Mouse (Mus musculus): ENCODE data around the gene Qtrt2. TPM values are rescaled to one million over a fixed set of nuclear protein-coding genes. Genes with fewer than 3 reads are reported as not detected.
A peak's percentile ranks its signal among the peaks of the same experiment; 100 is the strongest.

Gene Qtrt2
- total RNA-seq, 2 experiments from 2014 or later: 7.4 to 17.5 TPM

DNA sequence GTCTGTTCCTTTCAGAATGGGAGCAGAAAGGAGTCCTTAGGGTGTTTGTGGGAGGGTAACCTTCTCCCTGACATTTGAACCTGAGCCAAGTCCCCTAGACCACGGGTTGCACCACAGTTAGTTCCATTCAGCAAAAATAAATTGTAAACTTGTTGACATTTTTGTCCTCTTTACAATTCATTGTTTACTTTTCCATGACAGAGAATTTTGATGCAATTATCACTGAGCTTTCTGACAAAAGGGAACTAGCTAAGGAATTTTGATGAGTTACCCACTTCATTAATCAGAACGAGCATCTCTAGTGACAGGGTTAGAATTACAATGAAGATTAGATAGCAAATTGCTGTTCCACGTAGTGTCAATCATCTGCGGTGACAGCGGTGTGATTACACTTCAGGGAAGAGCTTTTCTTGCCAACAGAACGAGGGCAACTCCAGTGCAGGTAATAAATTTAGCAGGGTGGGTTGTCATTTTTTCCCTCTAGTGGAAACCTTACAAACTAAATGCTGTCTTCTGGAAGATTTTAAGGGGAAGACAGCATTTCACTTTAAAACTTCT, 1.5 kb downstream of the Qtrt2 start:
- DNase-seq: no peak

DNA sequence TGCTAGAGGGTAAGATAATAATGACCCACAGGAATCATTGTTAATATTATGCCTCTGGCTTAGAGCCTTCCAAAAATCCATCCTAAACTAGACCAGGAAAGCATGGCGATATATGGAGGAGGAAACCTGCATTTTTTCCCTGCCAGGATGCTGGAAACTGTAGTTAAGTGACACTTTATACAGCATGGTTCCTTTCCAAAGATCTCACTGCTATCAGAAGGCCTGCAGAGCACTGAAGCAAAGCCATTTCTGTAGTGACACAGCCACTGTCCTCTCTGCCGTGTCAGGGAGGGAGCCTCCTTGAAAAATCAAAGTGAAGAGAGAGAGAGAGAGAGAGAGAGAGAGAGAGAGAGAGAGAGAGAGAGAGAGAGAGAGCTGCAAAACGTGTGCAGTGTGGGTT, 4.0 kb downstream of the Qtrt2 start:
- no peak for DNase-seq

- no peak for DNase-seq
These were observed 4.6 kb downstream of the Qtrt2 start for GRCm38 (mm10) chr16:43922024-43922423.

GRCm38 (mm10) chr16:43918867-43919266, 7.7 kb downstream of the Qtrt2 start:
- no peak for DNase-seq

- no peak for DNase-seq
These were observed 17.7 kb downstream of the Qtrt2 start for GRCm38 (mm10) chr16:43908881-43909280.

DNA sequence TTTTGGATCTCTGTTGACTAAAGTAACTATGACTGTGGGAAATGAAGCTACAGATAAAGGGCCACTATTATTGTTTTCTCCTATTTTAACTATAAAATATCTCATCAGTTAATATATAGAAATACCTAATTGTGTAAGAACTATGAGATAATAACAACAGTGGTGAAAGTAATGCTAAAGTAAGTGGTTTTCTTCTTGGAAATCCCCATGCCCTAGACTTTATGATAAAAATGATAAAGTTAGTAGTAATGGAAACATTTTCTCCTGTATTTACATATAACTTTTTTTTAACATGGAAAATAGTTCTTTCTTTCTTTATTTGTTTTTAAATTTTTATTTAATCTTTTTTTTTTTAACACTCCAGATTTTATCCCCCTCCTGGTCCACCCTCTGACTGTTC, 26.0 kb downstream of the Qtrt2 start:
- no peak for DNase-seq

GRCm38 (mm10) chr16:43900138-43900537, 26.5 kb downstream of the Qtrt2 start:
- no peak for DNase-seq

DNA sequence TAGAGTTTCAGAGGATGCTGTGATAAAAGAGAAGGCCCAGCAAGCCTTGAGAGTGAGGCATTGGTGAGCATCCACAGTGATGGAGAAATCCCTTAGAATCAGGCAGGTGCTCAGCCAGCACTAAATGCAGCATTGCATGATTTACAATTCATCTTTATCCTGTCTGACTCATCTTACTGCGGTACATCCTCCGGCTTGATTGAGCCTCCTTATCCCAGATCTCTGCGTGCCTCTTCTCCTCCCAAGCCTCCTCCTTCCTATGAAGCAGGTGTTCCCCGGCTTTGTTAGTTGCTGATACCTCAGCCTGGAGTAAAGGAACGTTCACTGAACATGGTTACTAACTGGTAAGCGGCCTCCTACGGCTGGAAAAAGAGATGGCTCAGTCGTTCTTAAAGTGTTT, 32.1 kb downstream of the Qtrt2 start:
- DNase-seq: no peak

- DNase-seq: no peak
These were observed 35.8 kb downstream of the Qtrt2 start for GRCm38 (mm10) chr16:43890747-43891336.

DNA sequence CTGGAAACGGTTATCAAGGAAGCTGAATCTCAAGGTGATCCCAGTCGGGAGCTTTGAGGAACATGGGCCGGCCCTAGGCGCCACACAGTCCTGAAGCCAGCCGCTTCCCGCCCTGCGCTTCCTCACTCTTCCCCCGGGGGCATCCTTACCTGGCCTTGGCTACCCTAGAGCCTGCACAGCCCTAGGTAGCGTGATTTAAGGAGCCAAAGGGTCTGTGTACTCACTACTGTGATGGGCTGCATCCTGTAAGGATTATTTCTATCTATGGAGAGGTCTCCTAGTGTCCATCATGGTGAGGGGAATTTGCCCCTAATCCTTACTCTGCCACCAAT, 36.6 kb downstream of the Qtrt2 start:
- no peak for DNase-seq

- peak; percentile 97 for DNase-seq
These were observed 37.2 kb downstream of the Qtrt2 start, which contains the start of gene Ccdc191 for GRCm38 (mm10) chr16:43889208-43890004. Gene Ccdc191 (plus strand): TSS chr16:43889800.

GRCm38 (mm10) chr16:43882329-43882728, 44.3 kb downstream of the Qtrt2 start:
- no peak for DNase-seq

DNA sequence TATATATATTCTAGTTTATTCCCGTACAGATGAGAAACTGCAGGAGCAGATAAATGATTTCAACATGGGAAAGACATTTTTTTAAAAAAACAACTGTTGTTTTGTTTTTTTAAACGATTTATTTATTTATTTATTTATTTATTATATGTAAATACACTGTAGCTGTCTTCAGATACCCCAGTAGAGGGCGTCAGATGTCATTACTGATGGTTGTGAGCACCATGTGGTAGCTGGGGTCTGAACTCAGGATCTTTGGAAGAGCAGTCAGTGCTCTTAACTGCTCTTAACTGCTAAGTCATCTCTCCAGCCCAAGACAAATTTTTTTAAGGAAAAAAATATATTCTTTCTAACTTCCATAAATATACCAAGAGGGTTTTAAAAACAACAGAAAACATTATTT, 45.0 kb downstream of the Qtrt2 start:
- no peak for DNase-seq

DNA sequence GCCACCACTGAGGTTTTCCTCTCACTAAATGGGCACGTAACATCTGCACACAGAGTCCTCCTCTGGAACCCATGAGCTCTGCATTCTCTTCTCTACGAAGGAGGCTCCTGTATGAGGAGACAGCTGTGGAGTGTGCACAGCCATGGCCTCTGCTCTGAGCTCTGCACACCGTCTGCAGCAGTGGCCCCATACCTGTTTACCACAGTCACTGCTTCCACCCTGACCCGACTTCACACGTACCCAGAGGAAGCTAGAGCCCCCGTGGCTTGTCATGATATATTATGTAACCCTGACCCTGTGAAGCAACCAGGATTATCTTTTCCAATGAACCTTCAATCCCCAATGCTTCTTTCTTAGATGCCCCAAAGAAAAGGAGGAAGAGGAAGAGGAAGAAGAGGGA, 46.8 kb downstream of the Qtrt2 start:
- no peak for DNase-seq

GRCm38 (mm10) chr16:43871419-43871818, 55.2 kb downstream of the Qtrt2 start:
- DNase-seq: peak; percentile 15

DNA sequence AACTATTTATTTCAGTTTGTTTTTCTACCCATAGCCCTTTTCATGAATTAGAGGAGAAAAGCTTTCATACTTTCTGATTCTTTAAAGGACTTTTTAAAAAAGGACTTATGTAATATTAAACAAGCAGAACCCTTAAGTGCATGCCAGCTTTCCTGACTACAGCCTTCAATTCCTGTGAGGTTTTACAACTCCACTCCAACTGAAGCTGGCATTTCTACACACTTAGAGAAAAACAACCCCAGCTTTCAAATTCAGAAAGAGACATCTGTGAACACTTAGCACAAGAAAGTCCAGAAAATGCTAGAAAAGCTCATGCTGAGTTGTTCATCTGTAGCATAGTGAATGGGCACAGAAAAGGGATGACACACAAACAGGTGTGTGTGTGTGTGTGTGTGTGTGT, 56.8 kb downstream of the Qtrt2 start:
- no peak for DNase-seq

- no peak for DNase-seq
These were observed 66.0 kb downstream of the Qtrt2 start for GRCm38 (mm10) chr16:43860624-43861023.

GRCm38 (mm10) chr16:43858941-43859476, 67.6 kb downstream of the Qtrt2 start:
- DNase-seq: no peak

- no peak for DNase-seq
These were observed 76.8 kb downstream of the Qtrt2 start for GRCm38 (mm10) chr16:43849839-43850238.

DNA sequence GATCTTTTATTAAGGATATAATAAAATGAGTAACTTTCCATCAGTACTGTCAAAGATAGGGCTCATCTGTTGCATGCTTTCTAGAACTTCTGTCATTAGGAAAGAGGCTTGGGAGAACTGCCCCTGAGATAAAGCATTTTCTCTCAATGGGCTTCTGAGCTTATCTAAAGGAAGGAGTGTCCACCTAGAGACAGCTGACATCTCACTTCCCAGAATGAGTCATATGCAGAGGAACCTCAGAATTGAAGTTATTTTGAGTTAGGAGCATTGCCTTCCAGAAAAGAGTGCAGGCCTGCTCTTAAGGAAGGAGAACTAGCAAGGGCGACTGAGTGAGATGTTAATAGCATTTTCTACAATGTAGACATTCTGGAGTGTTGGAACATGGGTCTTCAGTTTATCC, 85.4 kb downstream of the Qtrt2 start:
- DNase-seq: no peak

DNA sequence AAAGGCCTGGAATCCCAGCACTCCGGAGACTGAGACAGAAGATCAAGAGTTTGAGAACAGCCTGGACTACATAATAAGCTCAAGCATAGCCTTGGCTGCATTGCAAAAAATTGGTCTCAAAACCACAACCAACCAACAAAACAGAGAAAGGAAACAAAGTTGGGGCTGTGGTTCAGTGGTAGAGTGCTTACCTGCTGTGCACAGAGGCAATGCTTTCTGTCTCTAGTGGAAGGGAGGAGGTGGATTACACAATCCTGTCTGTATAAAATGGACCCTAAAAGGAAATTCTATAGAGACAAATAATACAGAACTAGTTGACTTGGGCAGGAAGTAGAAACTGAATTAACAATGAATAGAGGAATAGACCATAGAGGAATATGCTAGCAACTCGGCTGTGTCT, 94.7 kb downstream of the Qtrt2 start:
- no peak for DNase-seq

GRCm38 (mm10) chr16:43827492-43827891, 99.1 kb downstream of the Qtrt2 start:
- DNase-seq: no peak

- no peak for DNase-seq
These were observed 108.2 kb downstream of the Qtrt2 start for GRCm38 (mm10) chr16:43818404-43818803.

DNA sequence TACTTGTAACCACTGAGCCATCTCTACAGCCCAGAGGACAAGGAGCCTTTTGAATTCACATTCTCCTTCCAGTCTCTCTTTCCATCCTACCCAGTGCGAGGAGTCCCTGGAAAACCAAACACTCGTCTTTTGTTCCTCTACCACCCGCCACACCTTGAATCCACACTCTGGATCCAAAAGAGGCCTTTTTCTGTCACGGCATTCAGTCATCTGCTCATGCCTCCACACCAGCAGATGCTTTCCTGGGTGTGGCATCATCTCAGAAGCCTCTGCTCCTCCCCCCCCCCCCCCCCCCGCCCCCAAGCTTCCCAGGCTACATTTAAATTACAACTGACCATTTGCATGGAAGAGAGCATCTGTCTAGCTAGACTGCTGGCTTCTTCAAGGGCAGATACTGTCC, 110.3 kb downstream of the Qtrt2 start:
- DNase-seq: no peak
